Mouse (Mus musculus): ENCODE measurements around the gene Tmem189. TPM values are rescaled to one million over a fixed set of nuclear protein-coding genes. Genes with fewer than 3 reads are reported as not detected.

Tmem189 gene
- polyA plus RNA-seq, 1 experiment from 2014 or later = 39.3 TPM

- peak overlapping the region; percentile 81 for H3K4me2 ChIP-seq
- peak overlapping the region; percentile 89 for H3K27ac ChIP-seq
- ATAC-seq (ENCODE audit: insufficient number of reproducible peaks, insufficient read depth, low FRiP score, low TSS enrichment, low read depth) = no peak
- peak overlapping the region; percentile 95 for H3K4me3 ChIP-seq (replicated peaks)
- peak overlapping the region; percentile 93 for H3K9ac ChIP-seq (replicated peaks)
- H3K27me3 ChIP-seq = no peaks in the 10 kb centered on the region
- H3K36me3 ChIP-seq = peaks cover 29% of the 10 kb centered on the region
- no peaks in the 10 kb centered on the region for H3K9me3 ChIP-seq
- H3K4me1 ChIP-seq (replicated peaks) = peaks cover 37% of the 10 kb centered on the region
- under 1% methylated on average over 31 of the region's 31 CpGs for WGBS
Measured at GRCm38 (mm10) chr2:167631181-167631590, 58.4 kb downstream of the Tmem189 start.

- Histone ChIP-seq H3K9me3 (no peaks in the 10 kb centered on the region), H3K4me1 (replicated peaks) (peaks cover 41% of the 10 kb centered on the region), H3K27ac (no peak overlapping the region), H3K4me3 (replicated peaks) (peak overlapping the region; percentile 95), H3K36me3 (peaks cover 29% of the 10 kb centered on the region), H3K27me3 (no peaks in the 10 kb centered on the region), H3K9ac (replicated peaks) (peak overlapping the region; percentile 93), H3K4me2 (peak overlapping the region; percentile 81)
- WGBS = 78% methylated on average over 5 of the region's 5 CpGs
- no peak for ATAC-seq (ENCODE audit: insufficient number of reproducible peaks, insufficient read depth, low FRiP score, low TSS enrichment, low read depth)
Measured at GRCm38 (mm10) chr2:167630421-167630820, 59.2 kb downstream of the Tmem189 start.

GRCm38 (mm10) chr2:167629665-167630209 lies 59.9 kb downstream of the Tmem189 start:
- H3K9ac ChIP-seq (replicated peaks) = no peak overlapping the region

GRCm38 (mm10) chr2:167628872-167629271 lies 60.8 kb downstream of the Tmem189 start:
- H3K27me3 ChIP-seq = no peaks in the 10 kb centered on the region
- H3K4me3 ChIP-seq (replicated peaks) = peak overlapping the region; percentile 2; the same call in 1 of the 2 replicates
- no peak for ATAC-seq (ENCODE audit: insufficient number of reproducible peaks, insufficient read depth, low FRiP score, low TSS enrichment, low read depth)
- H3K4me2 ChIP-seq = no peak overlapping the region
- H3K36me3 ChIP-seq = peaks cover 29% of the 10 kb centered on the region
- no peak overlapping the region for H3K27ac ChIP-seq
- no peaks in the 10 kb centered on the region for H3K9me3 ChIP-seq
- H3K9ac ChIP-seq (replicated peaks) = no peak overlapping the region
- peaks cover 41% of the 10 kb centered on the region for H3K4me1 ChIP-seq (replicated peaks)
- WGBS = 78% methylated on average over 4 of the region's 4 CpGs

More at GRCm38 (mm10) chr2:167629665-167630209, 59.9 kb downstream of the Tmem189 start:
- H3K4me3 ChIP-seq (replicated peaks) = peak overlapping the region; percentile 95; the same call in 1 of the 2 replicates
- ATAC-seq (ENCODE audit: insufficient number of reproducible peaks, insufficient read depth, low FRiP score, low TSS enrichment, low read depth) = no peak
- peaks cover 29% of the 10 kb centered on the region for H3K36me3 ChIP-seq
- H3K4me2 ChIP-seq = peak overlapping the region; percentile 81
- WGBS = 83% methylated on average over 11 of the region's 11 CpGs
- peaks cover 42% of the 10 kb centered on the region for H3K4me1 ChIP-seq (replicated peaks)
- no peaks in the 10 kb centered on the region for H3K9me3 ChIP-seq
- no peaks in the 10 kb centered on the region for H3K27me3 ChIP-seq
- no peak overlapping the region for H3K27ac ChIP-seq

GRCm38 (mm10) chr2:167627019-167627418 lies 62.6 kb downstream of the Tmem189 start:
- no peak overlapping the region for H3K4me2 ChIP-seq
- ATAC-seq (ENCODE audit: insufficient number of reproducible peaks, insufficient read depth, low FRiP score, low TSS enrichment, low read depth) = no peak
- peaks cover 37% of the 10 kb centered on the region for H3K36me3 ChIP-seq
- 88% methylated on average over 7 of the region's 7 CpGs for WGBS
- H3K9ac ChIP-seq (replicated peaks) = no peak overlapping the region
- H3K4me3 ChIP-seq (replicated peaks) = no peak overlapping the region
- no peaks in the 10 kb centered on the region for H3K27me3 ChIP-seq
- no peaks in the 10 kb centered on the region for H3K9me3 ChIP-seq
- no peak overlapping the region for H3K27ac ChIP-seq
- peaks cover 29% of the 10 kb centered on the region for H3K4me1 ChIP-seq (replicated peaks)

GRCm38 (mm10) chr2:167625670-167626069 lies 64.0 kb downstream of the Tmem189 start:
- WGBS = 56% methylated on average over 2 of the region's 2 CpGs
- H3K36me3 ChIP-seq = peaks cover 47% of the 10 kb centered on the region

GRCm38 (mm10) chr2:167624368-167625075 lies 65.1 kb downstream of the Tmem189 start:
- H3K4me2 ChIP-seq = no peak overlapping the region
- WGBS = 91% methylated on average over 5 of the region's 6 CpGs
- ATAC-seq (ENCODE audit: insufficient number of reproducible peaks, insufficient read depth, low FRiP score, low TSS enrichment, low read depth) = no peak
- H3K27me3 ChIP-seq = no peaks in the 10 kb centered on the region
- no peaks in the 10 kb centered on the region for H3K9me3 ChIP-seq
- H3K9ac ChIP-seq (replicated peaks) = no peak overlapping the region
- H3K4me1 ChIP-seq (replicated peaks) = peaks cover 19% of the 10 kb centered on the region
- H3K4me3 ChIP-seq (replicated peaks) = no peak overlapping the region
- no peak overlapping the region for H3K27ac ChIP-seq
- peaks cover 52% of the 10 kb centered on the region for H3K36me3 ChIP-seq

More at GRCm38 (mm10) chr2:167625670-167626069, 64.0 kb downstream of the Tmem189 start:
- H3K27ac ChIP-seq = no peak overlapping the region
- H3K9ac ChIP-seq (replicated peaks) = no peak overlapping the region
- no peak overlapping the region for H3K4me2 ChIP-seq
- H3K4me1 ChIP-seq (replicated peaks) = peaks cover 30% of the 10 kb centered on the region
- no peak for ATAC-seq (ENCODE audit: insufficient number of reproducible peaks, insufficient read depth, low FRiP score, low TSS enrichment, low read depth)
- H3K9me3 ChIP-seq = no peaks in the 10 kb centered on the region
- H3K4me3 ChIP-seq (replicated peaks) = no peak overlapping the region
- H3K27me3 ChIP-seq = no peaks in the 10 kb centered on the region

GRCm38 (mm10) chr2:167622965-167623364 lies 66.7 kb downstream of the Tmem189 start:
- ATAC-seq (ENCODE audit: insufficient number of reproducible peaks, insufficient read depth, low FRiP score, low TSS enrichment, low read depth) = no peak
- 81% methylated on average over 5 of the region's 5 CpGs for WGBS
- no peak overlapping the region for H3K27ac ChIP-seq
- 0 out of 2 replicates have a peak, but pooled peaks cover 12% of the 10 kb centered on the region for H3K4me1 ChIP-seq (replicated peaks)
- no peaks in the 10 kb centered on the region for H3K9me3 ChIP-seq
- peaks cover 43% of the 10 kb centered on the region for H3K36me3 ChIP-seq
- no peak overlapping the region for H3K9ac ChIP-seq (replicated peaks)
- no peak overlapping the region for H3K4me3 ChIP-seq (replicated peaks)
- H3K27me3 ChIP-seq = no peaks in the 10 kb centered on the region
- no peak overlapping the region for H3K4me2 ChIP-seq

- 0 out of 2 replicates have a peak, but pooled peaks cover 12% of the 10 kb centered on the region for H3K4me1 ChIP-seq (replicated peaks)
- no peak for ATAC-seq (ENCODE audit: insufficient number of reproducible peaks, insufficient read depth, low FRiP score, low TSS enrichment, low read depth)
- no peaks in the 10 kb centered on the region for H3K27me3 ChIP-seq
- H3K4me2 ChIP-seq = no peak overlapping the region
- no peaks in the 10 kb centered on the region for H3K9me3 ChIP-seq
- H3K27ac ChIP-seq = no peak overlapping the region
- no peak overlapping the region for H3K9ac ChIP-seq (replicated peaks)
- no peak overlapping the region for H3K4me3 ChIP-seq (replicated peaks)
- peaks cover 44% of the 10 kb centered on the region for H3K36me3 ChIP-seq
- WGBS = 89% methylated on average over 13 of the region's 13 CpGs
Measured at GRCm38 (mm10) chr2:167622352-167622751, 67.3 kb downstream of the Tmem189 start.

GRCm38 (mm10) chr2:167621255-167622087 lies 68.2 kb downstream of the Tmem189 start:
- Histone ChIP-seq H3K9ac (replicated peaks) (0 out of 2 replicates have a peak overlapping the region, but pooled peaks have one; percentile 23), H3K27me3 (no peaks in the 10 kb centered on the region), H3K9me3 (no peaks in the 10 kb centered on the region), H3K4me1 (replicated peaks) (0 out of 2 replicates have a peak, but pooled peaks cover 12% of the 10 kb centered on the region), H3K4me3 (replicated peaks) (no peak overlapping the region), H3K27ac (no peak overlapping the region), H3K36me3 (peaks cover 45% of the 10 kb centered on the region), H3K4me2 (no peak overlapping the region)
- no peak for ATAC-seq (ENCODE audit: insufficient number of reproducible peaks, insufficient read depth, low FRiP score, low TSS enrichment, low read depth)
- 90% methylated on average over 9 of the region's 9 CpGs for WGBS

GRCm38 (mm10) chr2:167617472-167617871 lies 72.2 kb downstream of the Tmem189 start:
- WGBS = 78% methylated on average over 4 of the region's 4 CpGs

More at GRCm38 (mm10) chr2:167617472-167617871, 72.2 kb downstream of the Tmem189 start:
- H3K9me3 ChIP-seq = 0 out of 2 replicates have a peak, but pooled peaks cover 10% of the 10 kb centered on the region
- no peak overlapping the region for H3K27ac ChIP-seq
- no peak overlapping the region for H3K4me3 ChIP-seq (replicated peaks)
- no peak overlapping the region for H3K4me2 ChIP-seq
- no peaks in the 10 kb centered on the region for H3K27me3 ChIP-seq
- H3K4me1 ChIP-seq (replicated peaks) = 0 out of 2 replicates have a peak, but pooled peaks cover 8% of the 10 kb centered on the region
- no peak for ATAC-seq (ENCODE audit: insufficient number of reproducible peaks, insufficient read depth, low FRiP score, low TSS enrichment, low read depth)
- H3K36me3 ChIP-seq = peaks cover 81% of the 10 kb centered on the region
- no peak overlapping the region for H3K9ac ChIP-seq (replicated peaks)
